Mouse (Mus musculus) midbrain, embryonic 12.5 days (tissue): Measurements from ENCODE around the gene Pkn2. TPM values are rescaled to one million over a fixed set of nuclear protein-coding genes. Genes with fewer than 3 reads are reported as not detected.

Experiments used
- ATAC-seq: fragments of 200-750 bp; cut with Nextera tagmentation; 2 replicates; pipeline ENCODE4 v1.8.0; 2017; ENCODE audit warnings: low read depth, moderate TSS enrichment, moderate library complexity; ENCODE audit not compliant: low FRiP score
- H3K27ac ChIP-seq: fragments of 300-500 bp; sonication (generic); replicated peaks from 2 replicates; pipeline ENCODE4 v1.5.1; 2016; ENCODE audit warnings: mild to moderate bottlenecking
- H3K27me3 ChIP-seq: fragments of 300-500 bp; sonication (generic); 2 replicates; pipeline ENCODE4 v1.6.1; 2016; ENCODE audit warnings: mild to moderate bottlenecking
- H3K36me3 ChIP-seq: fragments of 300-500 bp; sonication (generic); 2 replicates; pipeline ENCODE4 v1.6.1; 2016
- H3K4me1 ChIP-seq: fragments of 300-500 bp; sonication (generic); 2 replicates; pipeline ENCODE4 v1.6.1; 2016
- H3K4me2 ChIP-seq: fragments of 300-500 bp; sonication (generic); replicated peaks from 2 replicates; pipeline ENCODE4 v1.6.1; 2016; ENCODE audit warnings: mild to moderate bottlenecking, moderate library complexity
- H3K4me3 ChIP-seq: fragments of 300-500 bp; sonication (generic); 2 replicates; pipeline ENCODE4 v1.5.1; 2016; ENCODE audit warnings: mild to moderate bottlenecking
- H3K9ac ChIP-seq: fragments of 300-500 bp; sonication (generic); replicated peaks from 2 replicates; pipeline ENCODE4 v1.6.1; 2016; ENCODE audit warnings: mild to moderate bottlenecking, moderate library complexity
- H3K9me3 ChIP-seq: fragments of 300-500 bp; sonication (generic); 2 replicates; pipeline ENCODE4 v1.6.1; 2016; ENCODE audit warnings: mild to moderate bottlenecking
- WGBS: fragments of 180-500 bp; shearing (Covaris S2); methylation state at CpG from one replicate; pipeline ENCODE4 v1.1.7; 2016; 5-methylcytosine and 5-hydroxymethylcytosine counted together
- polyA plus RNA-seq: library from polyadenylated mRNA; unstranded; fragments of >200 nt; fragmentation: Nextera tagmentation; extraction: Ambion mirVana; gene quantifications from 2 replicates; pipeline ENCODE4 v1.2.1, GENCODE M21; 2016

The Pkn2 gene
- polyA plus RNA-seq, 1 experiment from 2014 or later: 55.0 TPM

- Histone ChIP-seq H3K4me1 (no peaks in the 10 kb centered on the region), H3K9ac (no peak overlapping the region), H3K9me3 (no peaks in the 10 kb centered on the region), H3K4me3 (no peak overlapping the region), H3K4me2 (no peak overlapping the region), H3K36me3 (no peaks in the 10 kb centered on the region), H3K27me3 (no peaks in the 10 kb centered on the region), H3K27ac (no peak overlapping the region)
- no peak for ATAC-seq
- WGBS: 71% methylated on average over 6 of the region's 6 CpGs
Measured at GRCm38 (mm10) chr3:142760356-142760755, 121.4 kb downstream of the Pkn2 start.

- no peak overlapping the region for H3K4me2 ChIP-seq
- ATAC-seq: no peak
- no peak overlapping the region for H3K27ac ChIP-seq
- no peak overlapping the region for H3K4me3 ChIP-seq
- no peaks in the 10 kb centered on the region for H3K36me3 ChIP-seq
- no peaks in the 10 kb centered on the region for H3K9me3 ChIP-seq
- no peak overlapping the region for H3K9ac ChIP-seq
- 88% methylated on average over 7 of the region's 7 CpGs for WGBS
- H3K4me1 ChIP-seq: no peaks in the 10 kb centered on the region
- H3K27me3 ChIP-seq: no peaks in the 10 kb centered on the region
Measured at GRCm38 (mm10) chr3:142758593-142758992, 123.2 kb downstream of the Pkn2 start.

- Histone ChIP-seq H3K4me2 (no peak overlapping the region), H3K36me3 (no peaks in the 10 kb centered on the region), H3K27ac (no peak overlapping the region), H3K4me3 (no peak overlapping the region), H3K4me1 (no peaks in the 10 kb centered on the region), H3K9ac (no peak overlapping the region), H3K27me3 (no peaks in the 10 kb centered on the region), H3K9me3 (no peaks in the 10 kb centered on the region)
- 66% methylated on average over 12 of the region's 12 CpGs for WGBS
- no peak for ATAC-seq
Measured at GRCm38 (mm10) chr3:142757841-142758240, 124.0 kb downstream of the Pkn2 start.

- H3K9ac ChIP-seq: no peak overlapping the region
- no peak for ATAC-seq
- no peaks in the 10 kb centered on the region for H3K9me3 ChIP-seq
- WGBS: 88% methylated on average over 18 of the region's 18 CpGs
- H3K4me3 ChIP-seq: no peak overlapping the region
- H3K4me2 ChIP-seq: no peak overlapping the region
- H3K27me3 ChIP-seq: no peaks in the 10 kb centered on the region
- H3K36me3 ChIP-seq: no peaks in the 10 kb centered on the region
- H3K4me1 ChIP-seq: no peaks in the 10 kb centered on the region
- H3K27ac ChIP-seq: no peak overlapping the region
Measured at GRCm38 (mm10) chr3:142755132-142755867, 126.5 kb downstream of the Pkn2 start.

GRCm38 (mm10) chr3:142749131-142749530 is 132.7 kb downstream of the Pkn2 start:
- no peak for ATAC-seq
- Histone ChIP-seq H3K4me1 (no peaks in the 10 kb centered on the region), H3K9me3 (no peaks in the 10 kb centered on the region), H3K9ac (no peak overlapping the region), H3K27me3 (no peaks in the 10 kb centered on the region), H3K4me2 (no peak overlapping the region), H3K27ac (no peak overlapping the region), H3K4me3 (no peak overlapping the region), H3K36me3 (no peaks in the 10 kb centered on the region)
- WGBS: 85% methylated on average over 16 of the region's 16 CpGs

GRCm38 (mm10) chr3:142747673-142748072 is 134.1 kb downstream of the Pkn2 start:
- H3K4me3 ChIP-seq: no peak overlapping the region
- H3K27ac ChIP-seq: no peak overlapping the region
- 90% methylated on average over 7 of the region's 7 CpGs for WGBS
- H3K9me3 ChIP-seq: no peaks in the 10 kb centered on the region
- H3K36me3 ChIP-seq: no peaks in the 10 kb centered on the region
- no peak overlapping the region for H3K9ac ChIP-seq
- H3K4me1 ChIP-seq: no peaks in the 10 kb centered on the region
- no peak for ATAC-seq
- H3K4me2 ChIP-seq: no peak overlapping the region
- no peaks in the 10 kb centered on the region for H3K27me3 ChIP-seq

- H3K27ac ChIP-seq: no peak overlapping the region
- 91% methylated on average over 2 of the region's 2 CpGs for WGBS
- no peak overlapping the region for H3K4me3 ChIP-seq
- H3K9ac ChIP-seq: no peak overlapping the region
- H3K4me1 ChIP-seq: no peaks in the 10 kb centered on the region
- H3K36me3 ChIP-seq: no peaks in the 10 kb centered on the region
- H3K4me2 ChIP-seq: no peak overlapping the region
- no peaks in the 10 kb centered on the region for H3K9me3 ChIP-seq
- ATAC-seq: no peak
- H3K27me3 ChIP-seq: no peaks in the 10 kb centered on the region
Measured at GRCm38 (mm10) chr3:142745076-142745475, 136.7 kb downstream of the Pkn2 start.

- no peak overlapping the region for H3K27ac ChIP-seq
- H3K27me3 ChIP-seq: no peaks in the 10 kb centered on the region
- no peaks in the 10 kb centered on the region for H3K9me3 ChIP-seq
- 61% methylated on average over 21 of the region's 21 CpGs for WGBS
- H3K9ac ChIP-seq: no peak overlapping the region
- ATAC-seq: peak; percentile 41
- no peaks in the 10 kb centered on the region for H3K4me1 ChIP-seq
- H3K4me3 ChIP-seq: no peak overlapping the region
- H3K4me2 ChIP-seq: no peak overlapping the region
- H3K36me3 ChIP-seq: no peaks in the 10 kb centered on the region
Measured at GRCm38 (mm10) chr3:142743973-142744898, 137.6 kb downstream of the Pkn2 start.

Other genes starting within 250 kb of the Pkn2 start
- gene Kyat3, start 181.0 kb downstream of the Pkn2 start, polyA plus RNA-seq: 6.9 and 7.9 TPM in 2 replicates
- 91.8 and 95.1 TPM in 2 replicates for gene Gtf2b, start 117.0 kb downstream of the Pkn2 start, polyA plus RNA-seq